Mouse (Mus musculus) frontal cortex, adult (tissue): ENCODE measurements around the gene Mtfp1.
A peak's percentile ranks its signal among the peaks of the same experiment; 100 is the strongest.

Experiments used
- ATAC-seq: cut with Nextera tagmentation; 2 replicates; pipeline ENCODE4 v1.9.2; 2017; ENCODE audit warnings: mild to moderate bottlenecking, moderate library complexity, mixed read lengths; ENCODE audit not compliant: low TSS enrichment

The Mtfp1 gene

GRCm38 (mm10) chr11:4080219-4080618 is 15.0 kb downstream of the Mtfp1 start:
- ATAC-seq, result peak; percentile 74; the same call in 1 of the 2 replicates

DNA sequence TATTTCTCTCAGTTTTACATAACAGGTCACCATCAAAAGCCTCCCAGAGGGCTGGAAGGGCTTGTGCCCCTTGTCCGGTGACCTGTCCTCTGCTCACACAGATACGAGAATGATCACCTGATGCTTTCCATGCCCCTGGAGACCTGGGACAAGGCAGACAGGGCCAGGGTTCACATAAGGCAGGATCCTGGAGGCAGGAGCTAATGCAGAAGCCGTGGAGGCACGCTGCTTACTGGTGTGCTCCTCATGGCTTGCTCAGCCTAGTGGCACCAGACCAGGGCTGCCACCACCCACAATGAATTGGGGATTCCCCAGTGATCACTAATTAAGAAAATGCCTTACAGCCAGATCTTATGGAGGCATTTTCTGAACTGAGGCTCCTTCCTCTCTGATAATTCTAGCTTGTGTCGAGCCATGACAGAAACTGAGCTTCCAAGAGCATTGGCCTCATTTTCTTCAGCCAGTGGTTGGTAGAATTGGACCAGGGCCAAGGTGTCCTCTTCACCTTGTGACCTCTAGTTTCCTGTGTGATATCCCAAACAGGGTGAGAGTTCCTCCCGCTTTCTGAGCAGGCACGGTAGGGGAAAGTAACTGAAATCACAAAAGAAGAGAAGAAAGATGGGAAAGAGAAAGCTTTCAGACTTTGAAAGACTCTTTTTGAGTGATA is 16.8 kb downstream of the Mtfp1 start:
- ATAC-seq, result no peak

GRCm38 (mm10) chr11:4076633-4077032 is 18.6 kb downstream of the Mtfp1 start:
- ATAC-seq, result no peak

DNA sequence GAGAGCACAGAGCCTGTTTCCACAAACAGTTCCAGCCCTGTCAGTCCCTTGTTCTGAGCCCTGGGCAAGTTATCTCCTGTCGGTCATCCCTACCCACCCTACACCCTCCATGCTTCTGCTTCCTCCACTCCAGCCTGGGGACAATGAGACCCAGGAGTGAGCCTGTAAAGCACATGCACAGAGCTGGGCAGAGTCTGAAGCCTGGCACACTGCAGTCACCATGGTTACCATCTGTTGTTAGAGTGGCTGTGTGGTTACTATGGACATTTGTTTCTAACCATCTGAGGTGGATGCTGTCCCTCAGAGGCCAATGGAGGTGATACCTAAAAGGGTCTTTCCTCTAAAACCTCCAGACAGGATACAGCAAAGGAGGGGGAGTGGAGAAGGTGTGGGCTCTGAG is 25.6 kb downstream of the Mtfp1 start:
- ATAC-seq, result 0 out of 2 replicates have a peak, but pooled peaks have one; percentile 59

DNA sequence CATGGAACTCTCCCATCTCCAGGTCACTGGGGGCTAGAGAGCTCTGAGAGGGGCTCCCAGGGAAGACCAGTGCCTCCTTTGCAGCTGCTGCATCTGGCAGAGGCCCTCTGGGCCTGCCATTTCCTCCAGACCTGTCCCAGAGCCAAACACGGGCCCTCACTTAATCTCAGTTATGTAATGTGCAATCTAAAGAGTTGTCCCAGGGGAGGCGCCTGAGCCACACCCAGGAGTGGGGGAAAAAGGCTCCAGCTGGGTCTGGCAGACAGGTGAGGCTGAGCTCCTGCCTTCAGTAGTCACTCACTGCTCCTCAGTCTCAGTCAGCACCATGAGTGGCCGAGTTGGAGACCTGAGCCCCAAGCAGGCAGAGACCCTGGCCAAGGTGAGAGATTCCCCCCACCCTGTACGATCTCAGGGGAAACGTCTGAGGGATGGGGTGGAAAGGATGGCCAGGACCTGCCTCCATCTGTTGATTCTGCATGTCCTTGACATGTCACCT is 30.6 kb downstream of the Mtfp1 start, which contains the start of gene Sec14l3:
Sec14l3 (plus strand) TSS at position 215 of the 496 bp plus-strand sequence.
- ATAC-seq, result no peak

- no peak for ATAC-seq
These were observed 32.3 kb downstream of the Mtfp1 start for GRCm38 (mm10) chr11:4062981-4063380.

DNA sequence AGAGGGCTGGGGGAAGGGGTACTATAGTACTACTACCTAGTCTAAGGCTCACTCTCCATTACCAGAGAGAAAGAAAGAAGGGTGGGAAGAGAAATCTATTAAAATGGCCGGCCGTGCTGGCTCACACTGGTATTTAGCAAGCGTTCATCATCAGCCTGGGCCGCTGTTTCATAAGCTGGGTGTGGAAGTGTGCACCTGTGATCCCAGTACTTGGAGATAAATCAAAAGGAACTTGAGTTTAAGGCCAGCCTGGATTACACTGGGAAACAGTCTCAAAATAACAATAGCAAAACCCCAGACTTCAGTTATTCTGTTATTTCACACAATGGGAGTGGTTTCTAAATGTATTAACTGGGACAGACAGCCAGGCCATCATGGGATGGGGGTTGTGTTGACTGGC is 32.7 kb downstream of the Mtfp1 start:
- no peak for ATAC-seq

- ATAC-seq, result peak; percentile 50; the same call in 1 of the 2 replicates
These were observed 34.2 kb downstream of the Mtfp1 start for GRCm38 (mm10) chr11:4060866-4061575.

DNA sequence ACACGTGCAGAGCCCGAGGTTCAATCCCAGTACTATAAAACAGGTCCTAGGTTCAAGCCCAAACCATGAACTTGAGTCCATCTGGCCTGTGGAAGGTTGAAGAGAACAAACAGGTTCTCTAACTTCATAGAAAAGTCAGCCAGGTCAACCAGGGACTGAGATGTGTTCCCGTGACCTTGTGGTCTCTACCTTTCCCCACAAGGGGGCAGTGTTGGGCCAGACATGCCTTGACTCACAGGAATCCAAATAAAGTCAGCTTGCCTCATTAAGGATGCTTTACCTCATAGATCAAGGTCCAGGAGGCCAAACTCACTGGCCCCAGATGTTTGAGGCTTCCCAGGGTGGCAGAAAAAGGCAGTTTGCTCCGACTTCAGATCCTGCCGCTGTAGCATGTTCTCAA is 41.7 kb downstream of the Mtfp1 start:
- peak; percentile 55; the same call in 1 of the 2 replicates for ATAC-seq

DNA sequence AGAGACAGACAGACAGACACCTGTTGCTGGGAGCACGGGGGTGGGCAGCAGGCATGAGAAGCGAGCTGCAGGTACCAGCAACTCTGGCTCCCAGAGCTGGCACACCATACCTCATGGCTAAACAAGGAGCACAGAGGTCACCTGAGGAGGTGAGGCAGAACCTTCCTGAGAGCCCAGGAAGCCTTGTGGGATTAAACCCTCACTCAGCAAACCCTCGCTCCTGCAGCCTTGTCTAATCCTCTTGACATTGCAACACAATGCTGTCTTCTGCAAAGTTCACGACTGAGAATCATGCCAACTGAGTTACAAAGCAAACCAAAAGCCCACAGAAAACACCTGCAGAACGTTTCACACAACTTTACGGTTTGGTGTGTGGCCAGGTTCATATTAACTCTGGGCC is 46.8 kb downstream of the Mtfp1 start:
- no peak for ATAC-seq

- no peak for ATAC-seq
These were observed 47.5 kb downstream of the Mtfp1 start for GRCm38 (mm10) chr11:4047766-4048165.

DNA sequence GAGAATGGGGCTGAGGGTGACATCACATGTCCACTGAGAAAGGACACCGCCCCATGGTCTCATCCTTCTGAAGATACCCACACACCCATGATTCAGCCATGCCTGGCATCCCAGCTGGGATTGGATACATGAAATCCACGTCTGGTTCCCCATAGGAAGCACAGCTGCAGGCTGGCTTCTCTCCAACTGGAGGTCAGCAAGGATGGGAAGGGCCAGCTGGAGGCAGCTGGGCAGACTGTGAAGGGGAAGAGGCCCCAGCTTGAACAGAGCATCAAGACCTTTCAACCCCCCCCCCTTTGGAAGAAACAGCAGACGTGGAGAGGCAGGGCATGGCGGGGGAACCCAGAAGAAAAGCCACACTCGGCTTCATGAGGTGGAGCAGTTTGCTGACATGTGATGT is 48.7 kb downstream of the Mtfp1 start:
- ATAC-seq, result no peak

- no peak for ATAC-seq
These were observed 52.2 kb downstream of the Mtfp1 start for GRCm38 (mm10) chr11:4043081-4043480.
